Mouse (Mus musculus): ENCODE data around the gene Naa16. TPM values are rescaled to one million over a fixed set of nuclear protein-coding genes. Genes with fewer than 3 reads are reported as not detected.

Naa16 gene
- polyA plus RNA-seq, 1 experiment from 2014 or later: 39.5 TPM

DNA sequence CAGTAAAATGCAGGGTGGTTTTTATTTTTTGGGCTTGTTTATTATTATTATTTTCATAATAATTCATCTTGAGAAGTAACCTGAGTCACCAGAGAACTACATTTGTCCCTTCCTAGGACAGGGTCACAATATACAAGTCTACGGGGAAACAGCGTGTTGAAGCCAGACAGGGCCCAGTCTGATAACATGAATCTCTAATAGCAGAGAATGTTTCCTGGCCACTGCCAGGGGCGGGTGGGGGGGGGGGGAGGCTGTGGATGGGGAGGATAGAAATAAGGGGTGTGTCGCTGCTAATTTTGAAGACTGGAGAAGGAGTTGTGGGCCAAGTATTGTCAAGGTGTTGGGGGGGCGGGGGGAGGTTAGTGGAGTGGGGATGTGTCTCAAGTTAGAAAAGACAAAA, 82.7 kb downstream of the Naa16 start:
- no peaks in the 10 kb centered on the region for H3K9me3 ChIP-seq (ENCODE audit: control insufficient read depth, low read length)
- H3K4me3 ChIP-seq (ENCODE audit: low read depth, low read length): no peak overlapping the region

DNA sequence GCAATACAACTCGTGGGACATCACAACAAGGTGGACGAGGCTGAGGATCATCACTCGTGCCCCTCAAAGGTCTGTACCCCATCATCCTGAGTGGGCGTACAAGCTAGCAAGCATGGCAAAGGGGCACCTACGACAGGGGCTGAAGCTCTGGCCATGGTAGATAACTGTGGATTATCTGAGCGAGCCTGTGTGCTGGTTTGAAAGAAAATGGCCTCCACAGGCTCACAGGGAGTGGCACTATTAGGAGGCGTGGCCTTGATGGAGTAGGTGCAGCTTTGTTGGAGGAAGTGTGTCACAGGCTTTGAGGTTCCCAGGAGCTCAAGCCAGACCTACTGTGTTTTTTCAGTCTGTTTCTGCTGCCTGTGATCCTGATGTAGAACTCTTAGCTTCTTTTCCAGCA, 83.4 kb downstream of the Naa16 start:
- ATAC-seq (ENCODE audit: low FRiP score) (no peak), DNase-seq (ENCODE audit: low spot score) (no peak)
- 84% methylated on average over 7 of the region's 7 CpGs for WGBS
- H3K9ac ChIP-seq (ENCODE audit: low read depth, low read length): no peak overlapping the region
- no peaks in the 10 kb centered on the region for H3K36me3 ChIP-seq (ENCODE audit: control insufficient read depth, insufficient read depth, low read length)
- H3K4me3 ChIP-seq (ENCODE audit: low read depth, low read length): no peak overlapping the region
- no peaks in the 10 kb centered on the region for H3K4me1 ChIP-seq (replicated peaks; ENCODE audit: control insufficient read depth, insufficient read depth, low read length)
- peaks cover 3% of the 10 kb centered on the region; the same call in 1 of the 2 replicates for H3K27me3 ChIP-seq (ENCODE audit: control insufficient read depth, insufficient read depth, low read length)
- H3K27ac ChIP-seq (ENCODE audit: low read depth, low read length): no peak overlapping the region
- H3K9me3 ChIP-seq (ENCODE audit: control insufficient read depth, low read length): no peaks in the 10 kb centered on the region
- H3K4me2 ChIP-seq (replicated peaks; ENCODE audit: low read depth, low read length): no peak overlapping the region

More for the DNA sequence above, 82.7 kb downstream of the Naa16 start:
- 47% methylated on average over 5 of the region's 5 CpGs for WGBS
- Histone ChIP-seq H3K4me1 (replicated peaks; ENCODE audit: control insufficient read depth, insufficient read depth, low read length) (no peaks in the 10 kb centered on the region), H3K27me3 (ENCODE audit: control insufficient read depth, insufficient read depth, low read length) (no peaks in the 10 kb centered on the region), H3K4me2 (replicated peaks; ENCODE audit: low read depth, low read length) (no peak overlapping the region), H3K9ac (ENCODE audit: low read depth, low read length) (no peak overlapping the region), H3K27ac (ENCODE audit: low read depth, low read length) (no peak overlapping the region), H3K36me3 (ENCODE audit: control insufficient read depth, insufficient read depth, low read length) (no peaks in the 10 kb centered on the region)
- ATAC-seq (ENCODE audit: low FRiP score) (no peak), DNase-seq (ENCODE audit: low spot score) (no peak)

DNA sequence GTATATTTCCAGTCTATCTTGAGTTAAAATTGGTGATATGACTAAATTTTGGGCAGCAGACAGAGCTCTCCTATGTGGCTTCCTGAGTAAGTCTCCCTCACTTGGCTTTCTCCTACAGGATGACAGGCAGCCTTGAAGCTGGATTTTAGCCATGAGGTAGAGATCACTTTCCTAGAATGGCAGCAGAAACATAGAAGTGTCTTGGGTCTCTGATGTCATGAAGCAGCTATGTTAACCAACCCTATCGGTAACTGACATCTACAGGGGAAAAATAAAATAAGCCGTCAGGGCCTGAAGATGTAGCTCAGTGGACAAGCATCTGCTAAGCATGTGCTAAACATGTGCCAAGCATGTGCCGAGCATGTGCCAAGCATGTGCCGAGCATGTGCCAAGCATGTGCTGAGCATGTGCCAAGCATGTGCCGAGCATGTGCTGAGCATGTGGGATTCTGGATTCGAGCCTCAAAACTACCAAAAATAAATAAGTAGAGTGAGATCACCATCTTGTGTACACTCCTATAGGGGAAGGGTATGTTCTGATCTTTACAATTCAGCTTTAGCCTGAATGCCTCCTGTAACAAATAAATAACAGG, 85.6 kb downstream of the Naa16 start:
- Histone ChIP-seq H3K4me2 (replicated peaks; ENCODE audit: low read depth, low read length) (no peak overlapping the region), H3K9me3 (ENCODE audit: control insufficient read depth, low read length) (no peaks in the 10 kb centered on the region), H3K27ac (ENCODE audit: low read depth, low read length) (no peak overlapping the region), H3K27me3 (ENCODE audit: control insufficient read depth, insufficient read depth, low read length) (peaks cover 15% of the 10 kb centered on the region), H3K36me3 (ENCODE audit: control insufficient read depth, insufficient read depth, low read length) (no peaks in the 10 kb centered on the region), H3K9ac (ENCODE audit: low read depth, low read length) (no peak overlapping the region), H3K4me3 (ENCODE audit: low read depth, low read length) (no peak overlapping the region), H3K4me1 (replicated peaks; ENCODE audit: control insufficient read depth, insufficient read depth, low read length) (0 out of 2 replicates have a peak, but pooled peaks cover 5% of the 10 kb centered on the region)
- WGBS: 84% methylated on average over 6 of the region's 6 CpGs
- DNase-seq (ENCODE audit: low spot score) (no peak), ATAC-seq (ENCODE audit: low FRiP score) (no peak)

DNA sequence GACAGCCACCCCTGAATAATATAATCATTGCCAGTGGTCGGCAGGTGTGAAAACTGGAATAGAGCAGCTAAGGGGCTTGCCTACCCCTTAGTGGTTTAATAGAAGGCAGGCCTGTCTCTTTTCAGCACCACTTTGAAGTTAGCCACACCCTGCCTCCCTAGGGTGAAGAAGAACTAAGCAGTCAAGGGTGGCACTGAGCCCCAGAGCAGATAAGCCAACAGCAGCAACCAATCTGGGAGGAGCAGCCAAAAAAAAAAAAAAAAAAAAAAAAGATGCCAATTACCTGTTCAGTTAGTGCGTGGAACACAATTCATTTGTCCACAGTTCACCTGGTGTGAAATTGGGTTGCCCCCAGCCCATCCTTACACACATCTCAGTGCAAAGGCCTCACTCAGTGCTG, 87.4 kb downstream of the Naa16 start:
- Histone ChIP-seq H3K27ac (ENCODE audit: low read depth, low read length) (no peak overlapping the region), H3K4me2 (replicated peaks; ENCODE audit: low read depth, low read length) (no peak overlapping the region), H3K4me1 (replicated peaks; ENCODE audit: control insufficient read depth, insufficient read depth, low read length) (0 out of 2 replicates have a peak, but pooled peaks cover 5% of the 10 kb centered on the region), H3K4me3 (ENCODE audit: low read depth, low read length) (no peak overlapping the region), H3K9ac (ENCODE audit: low read depth, low read length) (no peak overlapping the region), H3K27me3 (ENCODE audit: control insufficient read depth, insufficient read depth, low read length) (peaks cover 19% of the 10 kb centered on the region), H3K36me3 (ENCODE audit: control insufficient read depth, insufficient read depth, low read length) (no peaks in the 10 kb centered on the region), H3K9me3 (ENCODE audit: control insufficient read depth, low read length) (no peaks in the 10 kb centered on the region)
- DNase-seq (ENCODE audit: low spot score): no peak
- 76% methylated on average over 2 of the region's 2 CpGs for WGBS
- no peak for ATAC-seq (ENCODE audit: low FRiP score)

DNA sequence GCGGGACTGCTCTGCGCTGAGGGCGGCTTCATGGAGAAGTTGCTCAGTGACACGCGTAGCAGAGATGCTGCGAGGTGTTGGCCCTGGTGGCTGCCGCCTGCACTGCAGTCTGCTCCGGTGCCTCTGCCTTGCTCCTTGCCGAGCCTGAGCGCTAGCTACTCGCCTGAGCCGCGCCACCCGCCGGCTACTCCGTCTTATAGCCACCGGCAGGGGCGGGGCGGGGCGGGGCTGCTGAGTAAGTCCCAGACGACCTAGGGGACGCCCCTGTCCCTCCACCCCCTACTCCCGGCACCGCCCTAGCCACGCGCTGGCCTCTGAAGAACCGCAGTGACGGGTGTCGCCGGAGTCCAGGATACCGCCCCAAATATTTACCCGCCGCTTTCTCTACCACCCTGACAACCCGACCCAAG, 89.1 kb downstream of the Naa16 start, which contains the start of gene Rgcc:
Gene Rgcc, minus strand, starts transcription at position 180 of the 410 bp plus-strand sequence.
- H3K27ac ChIP-seq (ENCODE audit: low read depth, low read length): no peak within 1 kb of the TSS
- peaks cover 19% of the 10 kb centered on the region for H3K27me3 ChIP-seq (ENCODE audit: control insufficient read depth, insufficient read depth, low read length)
- H3K4me1 ChIP-seq (replicated peaks; ENCODE audit: control insufficient read depth, insufficient read depth, low read length): 0 out of 2 replicates have a peak, but pooled peaks cover 5% of the 10 kb centered on the region
- H3K4me3 ChIP-seq (ENCODE audit: low read depth, low read length): peak within 1 kb of the TSS; percentile 53
- H3K9ac ChIP-seq (ENCODE audit: low read depth, low read length): peak within 1 kb of the TSS; percentile 49; the same call in 1 of the 2 replicates
- peak within 1 kb of the TSS; percentile 99 for H3K4me2 ChIP-seq (replicated peaks; ENCODE audit: low read depth, low read length)
- no peaks in the 10 kb centered on the region for H3K36me3 ChIP-seq (ENCODE audit: control insufficient read depth, insufficient read depth, low read length)
- WGBS: under 1% methylated on average over 30 of the region's 34 CpGs
- DNase-seq (ENCODE audit: low spot score) (peak; percentile 95), ATAC-seq (ENCODE audit: low FRiP score) (peak; percentile 95)
- H3K9me3 ChIP-seq (ENCODE audit: control insufficient read depth, low read length): no peaks in the 10 kb centered on the region

DNA sequence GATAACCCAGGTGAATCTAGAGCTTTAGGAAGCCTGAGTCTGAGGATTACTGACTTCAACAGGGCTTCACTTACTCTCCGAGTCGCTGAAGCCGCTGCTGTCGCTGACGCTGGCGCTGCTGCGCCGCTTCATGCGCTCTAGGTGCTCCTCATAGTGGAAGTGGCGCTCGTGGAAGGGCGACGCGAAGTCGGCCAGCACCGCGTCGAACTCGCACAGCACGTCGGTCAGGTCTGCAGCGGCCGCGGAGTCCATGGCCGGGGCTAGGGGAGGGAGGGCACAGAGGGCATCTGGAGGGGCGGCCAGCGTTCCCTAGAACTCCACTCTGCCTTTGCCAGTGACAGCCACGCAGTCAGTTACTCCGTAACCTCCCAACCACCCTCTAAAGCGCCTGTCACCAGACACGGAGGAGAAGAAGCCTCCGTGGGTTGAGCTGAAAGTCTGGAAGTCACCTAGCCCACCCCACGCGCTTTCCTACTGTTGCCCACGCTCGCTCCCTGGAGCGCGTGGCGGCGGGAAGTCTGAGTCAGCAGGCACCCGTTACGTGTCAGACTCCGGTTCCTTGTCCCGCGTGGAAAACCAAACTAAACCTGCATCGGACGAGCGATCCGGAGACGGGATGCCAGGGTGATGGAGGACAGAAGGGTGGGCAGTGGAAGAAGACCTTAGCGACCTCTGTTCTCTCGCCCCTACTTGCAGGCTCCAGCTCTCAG, 89.8 kb downstream of the Naa16 start:
- Histone ChIP-seq H3K9me3 (ENCODE audit: control insufficient read depth, low read length) (no peaks in the 10 kb centered on the region), H3K36me3 (ENCODE audit: control insufficient read depth, insufficient read depth, low read length) (no peaks in the 10 kb centered on the region), H3K4me1 (replicated peaks; ENCODE audit: control insufficient read depth, insufficient read depth, low read length) (0 out of 2 replicates have a peak, but pooled peaks cover 5% of the 10 kb centered on the region), H3K27ac (ENCODE audit: low read depth, low read length) (no peak overlapping the region), H3K4me3 (ENCODE audit: low read depth, low read length) (peak overlapping the region; percentile 53), H3K9ac (ENCODE audit: low read depth, low read length) (peak overlapping the region; percentile 49; the same call in 1 of the 2 replicates), H3K4me2 (replicated peaks; ENCODE audit: low read depth, low read length) (peak overlapping the region; percentile 99), H3K27me3 (ENCODE audit: control insufficient read depth, insufficient read depth, low read length) (peaks cover 19% of the 10 kb centered on the region)
- peak; percentile 59 for DNase-seq (ENCODE audit: low spot score)
- 4% methylated on average over 52 of the region's 52 CpGs for WGBS
- ATAC-seq (ENCODE audit: low FRiP score): peak; percentile 66

DNA sequence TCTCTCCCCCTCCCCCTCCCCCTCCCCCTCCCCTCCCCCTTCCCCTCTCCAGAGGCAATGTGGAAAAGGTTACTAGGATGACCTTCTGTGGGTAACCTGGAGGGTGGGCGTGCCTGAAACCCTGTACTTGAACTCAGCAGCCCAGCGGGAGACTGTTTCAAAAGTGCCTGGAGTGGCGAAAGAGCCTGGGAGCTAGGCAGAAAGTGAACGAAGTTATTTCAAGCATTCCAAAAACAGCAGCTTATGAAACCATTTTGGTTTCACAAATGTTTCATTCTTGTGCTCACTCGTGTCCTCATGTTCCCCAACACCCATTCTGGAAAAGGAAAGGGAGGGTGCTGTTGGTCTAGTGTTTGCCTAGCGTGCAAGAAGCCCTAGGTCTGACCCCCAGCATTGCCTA, 90.8 kb downstream of the Naa16 start:
- no peak for ATAC-seq (ENCODE audit: low FRiP score)
- Histone ChIP-seq H3K4me3 (ENCODE audit: low read depth, low read length) (no peak overlapping the region), H3K9me3 (ENCODE audit: control insufficient read depth, low read length) (no peaks in the 10 kb centered on the region), H3K27ac (ENCODE audit: low read depth, low read length) (no peak overlapping the region), H3K36me3 (ENCODE audit: control insufficient read depth, insufficient read depth, low read length) (no peaks in the 10 kb centered on the region), H3K9ac (ENCODE audit: low read depth, low read length) (no peak overlapping the region), H3K4me2 (replicated peaks; ENCODE audit: low read depth, low read length) (no peak overlapping the region), H3K27me3 (ENCODE audit: control insufficient read depth, insufficient read depth, low read length) (peaks cover 19% of the 10 kb centered on the region), H3K4me1 (replicated peaks; ENCODE audit: control insufficient read depth, insufficient read depth, low read length) (0 out of 2 replicates have a peak, but pooled peaks cover 5% of the 10 kb centered on the region)
- 13% methylated on average over 6 of the region's 6 CpGs for WGBS
- DNase-seq (ENCODE audit: low spot score): no peak

DNA sequence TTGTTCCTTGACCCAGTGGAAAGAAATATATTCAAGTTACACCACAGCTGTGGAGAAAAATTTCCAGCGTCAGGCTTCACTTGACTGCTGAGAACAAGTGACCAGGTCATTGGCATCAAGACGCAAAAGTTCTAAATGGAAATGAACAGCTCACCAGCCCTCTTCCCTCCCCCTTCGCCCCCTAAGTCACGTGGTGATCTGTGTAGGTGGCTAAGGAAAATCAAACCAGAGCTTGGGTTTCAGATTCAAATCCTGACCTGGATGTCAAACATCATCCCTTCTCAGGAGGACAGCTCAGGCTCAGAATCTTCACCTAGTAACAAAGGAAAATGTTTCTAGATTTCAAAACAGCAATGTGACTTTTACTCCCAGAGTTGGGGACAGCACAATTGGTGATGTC, 91.3 kb downstream of the Naa16 start:
- H3K4me3 ChIP-seq (ENCODE audit: low read depth, low read length): no peak overlapping the region
- H3K4me2 ChIP-seq (replicated peaks; ENCODE audit: low read depth, low read length): no peak overlapping the region
- peaks cover 19% of the 10 kb centered on the region for H3K27me3 ChIP-seq (ENCODE audit: control insufficient read depth, insufficient read depth, low read length)
- no peaks in the 10 kb centered on the region for H3K36me3 ChIP-seq (ENCODE audit: control insufficient read depth, insufficient read depth, low read length)
- WGBS: 44% methylated on average over 4 of the region's 4 CpGs
- DNase-seq (ENCODE audit: low spot score) (no peak), ATAC-seq (ENCODE audit: low FRiP score) (no peak)
- no peaks in the 10 kb centered on the region for H3K9me3 ChIP-seq (ENCODE audit: control insufficient read depth, low read length)
- H3K27ac ChIP-seq (ENCODE audit: low read depth, low read length): no peak overlapping the region
- no peak overlapping the region for H3K9ac ChIP-seq (ENCODE audit: low read depth, low read length)
- H3K4me1 ChIP-seq (replicated peaks; ENCODE audit: control insufficient read depth, insufficient read depth, low read length): 0 out of 2 replicates have a peak, but pooled peaks cover 5% of the 10 kb centered on the region
